Mouse (Mus musculus) cerebellum, adult 2 months (tissue): ENCODE data around the gene Olfr1386. TPM values are rescaled to one million over a fixed set of nuclear protein-coding genes. Genes with fewer than 3 reads are reported as not detected.

Source experiments
- DNase-seq, 2 experiments: peaks; one replicate each; pipeline ENCODE4 v3.0.0; 2021
- H3K27ac ChIP-seq: fragments of 200-500 bp; 2 replicates; pipeline ENCODE4 v1.5.1; 2012; ENCODE audit warnings: low read length, control low read depth, inconsistent platforms; ENCODE audit not compliant: insufficient read depth
- H3K27me3 ChIP-seq: fragments of 200-500 bp; 2 replicates; pipeline ENCODE4 v1.6.1; 2012; ENCODE audit warnings: inconsistent platforms, mild to moderate bottlenecking, low read length, moderate library complexity; ENCODE audit not compliant: control insufficient read depth, insufficient read depth
- H3K4me1 ChIP-seq: fragments of 200-500 bp; 2 replicates; pipeline ENCODE4 v1.6.1; 2011; ENCODE audit warnings: low read length; ENCODE audit not compliant: control insufficient read depth, insufficient read depth
- H3K4me3 ChIP-seq: fragments of 200-500 bp; replicated peaks from 2 replicates; pipeline ENCODE3; 2011; ENCODE audit warnings: mild to moderate bottlenecking, low read depth, low read length, control low read depth; ENCODE audit not compliant: insufficient read depth
- CTCF ChIP-seq: fragments of 200-500 bp; IDR thresholded peaks from 2 replicates; pipeline ENCODE4 v1.5.1; 2011; ENCODE audit warnings: low read depth, mild to moderate bottlenecking, control low read depth, low read length, moderate library complexity, borderline replicate concordance; ENCODE audit not compliant: insufficient read depth
- POLR2A ChIP-seq: fragments of 200-500 bp; IDR thresholded peaks from 2 replicates; pipeline ENCODE4 v1.6.1; 2011; ENCODE audit warnings: low read length, control low read depth, borderline replicate concordance; ENCODE audit not compliant: insufficient read depth
- WGBS: fragments of 180-500 bp; shearing (Covaris S2); methylation state at CpG from one replicate; pipeline ENCODE4 v1.1.7; 2018; 5-methylcytosine and 5-hydroxymethylcytosine counted together
- polyA plus RNA-seq: library from polyadenylated mRNA; depleted of rRNA; stranded (reverse); fragments of >200 nt; gene quantifications from 2 replicates; pipeline ENCODE4 v1.2.3, GENCODE M21; 2012; rRNA removed

Gene Olfr1386
- polyA plus RNA-seq, 1 experiment = not detected

- TF ChIP-seq POLR2A (no peak), CTCF (no peak)
- 61% methylated on average over 5 of the region's 5 CpGs for WGBS
- Histone ChIP-seq H3K27me3 (no peaks in the 10 kb centered on the region), H3K4me3 (no peak overlapping the region), H3K4me1 (no peaks in the 10 kb centered on the region), H3K27ac (no peak overlapping the region)
- DNase-seq = no peak
These were observed 53.2 kb downstream of the Olfr1386 start for GRCm38 (mm10) chr11:49518086-49518485.

GRCm38 (mm10) chr11:49519348-49519747, 54.5 kb downstream of the Olfr1386 start, which contains the start of gene Olfr1383:
Olfr1383 (plus strand) TSS chr11:49519648.
- Histone ChIP-seq H3K27me3 (no peaks in the 10 kb centered on the region), H3K4me1 (no peaks in the 10 kb centered on the region), H3K27ac (no peak within 1 kb of the TSS), H3K4me3 (no peak within 1 kb of the TSS)
- DNase-seq = no peak
- no peak for TF ChIP-seq CTCF
- TF ChIP-seq POLR2A = no peak

Other genes starting within 250 kb of the Olfr1386 start
- 56.4 and 61.2 TPM in 2 replicates for gene Mgat1, start 220.9 kb upstream of the Olfr1386 start, polyA plus RNA-seq
- 0.08 TPM in 1 of 2 replicates, not detected in the other for gene Olfr1393, start 186.7 kb upstream of the Olfr1386 start, polyA plus RNA-seq
- 0.08 and 0.15 TPM in 2 replicates for gene Olfr1392, start 179.8 kb upstream of the Olfr1386 start, polyA plus RNA-seq
- gene Olfr10, start 160.3 kb upstream of the Olfr1386 start, polyA plus RNA-seq = not detected in 2 replicates
- gene Olfr1391, start 142.3 kb upstream of the Olfr1386 start, polyA plus RNA-seq = not detected in 2 replicates
- not detected in 2 replicates for gene Olfr1390, start 129.9 kb upstream of the Olfr1386 start, polyA plus RNA-seq
- gene Olfr1389, start 42.0 kb upstream of the Olfr1386 start, polyA plus RNA-seq = not detected in 2 replicates
- 0.11 and 0.25 TPM in 2 replicates for gene Olfr1388, start 28.4 kb upstream of the Olfr1386 start, polyA plus RNA-seq
- gene Olfr1387, start 9.7 kb upstream of the Olfr1386 start, polyA plus RNA-seq = not detected in 2 replicates
- 0.03 TPM in 1 of 2 replicates, not detected in the other for gene Olfr1385, start 24.0 kb downstream of the Olfr1386 start, polyA plus RNA-seq
- not detected in 2 replicates for gene Olfr1384, start 41.7 kb downstream of the Olfr1386 start, polyA plus RNA-seq
- not detected in 2 replicates for gene Olfr1383, start 54.6 kb downstream of the Olfr1386 start, polyA plus RNA-seq
- gene Olfr1382, start 63.2 kb downstream of the Olfr1386 start, polyA plus RNA-seq = not detected in 2 replicates
- gene Olfr1381, start 78.4 kb downstream of the Olfr1386 start, polyA plus RNA-seq = not detected in 2 replicates
- gene Olfr1380, start 91.8 kb downstream of the Olfr1386 start, polyA plus RNA-seq = not detected in 2 replicates
- gene Flt4, start 144.2 kb downstream of the Olfr1386 start, polyA plus RNA-seq = 2.2 and 2.3 TPM in 2 replicates
- 0.40 TPM in 1 of 2 replicates, not detected in the other for gene Scgb3a1, start 198.6 kb downstream of the Olfr1386 start, polyA plus RNA-seq
- gene Cnot6, start 247.7 kb downstream of the Olfr1386 start, polyA plus RNA-seq = 26.3 and 29.1 TPM in 2 replicates